Mouse (Mus musculus) hindbrain, embryonic 11.5 days (tissue): ENCODE results near the gene Rhbdl1. TPM values are rescaled to one million over a fixed set of nuclear protein-coding genes. Genes with fewer than 3 reads are reported as not detected.

Experiments
- ATAC-seq: fragments of 200-750 bp; cut with Nextera tagmentation; 2 replicates; pipeline ENCODE4 v1.8.0; 2017; ENCODE audit warnings: mild to moderate bottlenecking, moderate TSS enrichment, moderate library complexity; ENCODE audit not compliant: low FRiP score
- DNase-seq: peaks from one replicate; pipeline ENCODE4 v3.0.0-alpha.2; 2015; ENCODE audit warnings: low spot score
- H3K27ac ChIP-seq: fragments of 300-500 bp; sonication (generic); 2 replicates; pipeline ENCODE4 v1.5.1; 2014; ENCODE audit warnings: mild to moderate bottlenecking, low read depth, low read length
- H3K27me3 ChIP-seq: fragments of 300-500 bp; sonication (generic); 2 replicates; pipeline ENCODE4 v1.6.1; 2014; ENCODE audit warnings: mild to moderate bottlenecking, low read length, moderate library complexity, mixed read lengths; ENCODE audit not compliant: control insufficient read depth, insufficient read depth
- H3K36me3 ChIP-seq: fragments of 300-500 bp; sonication (generic); 2 replicates; pipeline ENCODE4 v1.6.1; 2014; ENCODE audit warnings: mild to moderate bottlenecking, low read length, moderate library complexity, mixed read lengths; ENCODE audit not compliant: control insufficient read depth, insufficient read depth
- H3K4me1 ChIP-seq: fragments of 300-500 bp; sonication (generic); replicated peaks from 2 replicates; pipeline ENCODE4 v1.6.1; 2014; ENCODE audit warnings: low read length, mixed read lengths; ENCODE audit not compliant: control insufficient read depth, insufficient read depth
- H3K4me2 ChIP-seq: fragments of 300-500 bp; sonication (generic); replicated peaks from 2 replicates; pipeline ENCODE4 v1.6.1; 2014; ENCODE audit warnings: mild to moderate bottlenecking, low read depth, low read length
- H3K4me3 ChIP-seq: fragments of 300-500 bp; sonication (generic); 2 replicates; pipeline ENCODE4 v1.5.1; 2014; ENCODE audit warnings: low read depth, low read length
- H3K9ac ChIP-seq: fragments of 300-500 bp; sonication (generic); 2 replicates; pipeline ENCODE4 v1.6.1; 2014; ENCODE audit warnings: low read depth, low read length
- H3K9me3 ChIP-seq: fragments of 300-500 bp; sonication (generic); 2 replicates; pipeline ENCODE4 v1.6.1; 2016; ENCODE audit warnings: low read length; ENCODE audit not compliant: control insufficient read depth
- WGBS: fragments of 180-500 bp; shearing (Covaris S2); extraction: QIAGEN DNeasy Blood & Tissue Kit; methylation state at CpG from one replicate; pipeline ENCODE4 v1.1.7; 2014; 5-methylcytosine and 5-hydroxymethylcytosine counted together
- polyA plus RNA-seq: library from polyadenylated mRNA; unstranded; fragments of >200 nt; fragmentation: Nextera tagmentation; extraction: Ambion mirVana; gene quantifications from 2 replicates; pipeline ENCODE4 v1.2.1, GENCODE M21; 2014

Rhbdl1 gene
- polyA plus RNA-seq, 1 experiment from 2014 or later = 3.1 TPM

DNA sequence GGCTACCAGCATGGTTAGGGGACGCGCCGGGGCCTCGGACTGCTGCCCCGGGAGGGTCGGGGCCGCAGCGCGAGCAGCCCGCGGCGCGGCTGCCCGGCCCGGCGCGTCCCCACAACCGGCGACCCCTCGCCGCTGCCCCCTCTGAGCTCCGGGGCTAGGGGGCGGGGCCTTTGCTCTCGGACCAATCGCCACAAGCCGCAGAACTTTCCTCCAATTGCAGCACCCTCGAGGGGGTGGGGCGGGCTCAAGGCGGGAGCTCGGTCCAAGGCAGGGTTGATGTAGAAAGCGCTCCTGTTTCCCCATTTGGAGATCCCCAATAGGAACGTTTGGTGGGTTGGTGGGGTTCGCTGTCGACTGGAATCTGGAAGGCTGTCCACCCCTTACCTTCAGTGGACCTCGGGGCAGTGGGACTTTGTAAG, 40.1 kb downstream of the Rhbdl1 start, which contains the start of gene Metrn:
Gene Metrn (minus strand): TSS at position 186 of the 419 bp plus-strand sequence.
- Histone ChIP-seq H3K27me3 (no peaks in the 10 kb centered on the region), H3K9ac (peak within 1 kb of the TSS; percentile 82), H3K4me2 (peak within 1 kb of the TSS; percentile 95), H3K9me3 (no peaks in the 10 kb centered on the region), H3K4me1 (peaks cover 18% of the 10 kb centered on the region), H3K36me3 (no peaks in the 10 kb centered on the region), H3K4me3 (peak within 1 kb of the TSS; percentile 80), H3K27ac (peak within 1 kb of the TSS; percentile 94)
- WGBS = under 1% methylated on average over 23 of the region's 35 CpGs
- peak; percentile 93 for DNase-seq
- ATAC-seq = peak; percentile 67

DNA sequence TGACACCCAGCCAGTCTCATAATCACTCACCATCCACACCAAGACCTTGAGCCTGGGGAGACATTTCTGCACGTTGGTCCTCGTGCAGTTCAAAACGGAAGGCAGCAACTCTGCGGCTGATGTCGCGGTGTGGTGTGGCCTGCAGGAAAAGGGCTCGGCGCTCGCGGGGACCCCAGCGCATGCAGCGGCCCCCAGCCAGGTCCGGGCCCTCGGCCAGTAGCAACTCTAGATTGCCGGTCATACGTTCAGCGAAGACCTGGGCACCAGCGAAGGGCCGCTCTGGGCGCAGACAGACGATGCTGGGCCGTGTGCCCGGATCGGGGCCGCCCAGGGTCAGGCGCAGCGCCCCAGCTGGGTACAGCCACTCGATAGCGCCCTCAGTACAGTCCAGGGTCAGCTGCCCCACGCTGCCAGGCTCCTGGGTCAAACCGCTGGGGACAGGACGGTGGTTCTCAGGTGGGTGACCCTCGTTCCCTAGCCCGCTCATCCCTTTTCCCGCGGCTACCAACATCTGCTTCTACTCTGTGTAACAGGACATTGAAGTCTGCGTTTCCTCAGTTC, 40.8 kb downstream of the Rhbdl1 start:
- no peaks in the 10 kb centered on the region for H3K9me3 ChIP-seq
- peak overlapping the region; percentile 82 for H3K9ac ChIP-seq
- peaks cover 21% of the 10 kb centered on the region for H3K4me1 ChIP-seq
- H3K4me2 ChIP-seq = peak overlapping the region; percentile 95
- ATAC-seq (no peak), DNase-seq (peak; percentile 56)
- no peaks in the 10 kb centered on the region for H3K36me3 ChIP-seq
- WGBS = 0% methylated on average over 37 of the region's 37 CpGs
- H3K27ac ChIP-seq = peak overlapping the region; percentile 94
- H3K27me3 ChIP-seq = no peaks in the 10 kb centered on the region
- peak overlapping the region; percentile 80 for H3K4me3 ChIP-seq

DNA sequence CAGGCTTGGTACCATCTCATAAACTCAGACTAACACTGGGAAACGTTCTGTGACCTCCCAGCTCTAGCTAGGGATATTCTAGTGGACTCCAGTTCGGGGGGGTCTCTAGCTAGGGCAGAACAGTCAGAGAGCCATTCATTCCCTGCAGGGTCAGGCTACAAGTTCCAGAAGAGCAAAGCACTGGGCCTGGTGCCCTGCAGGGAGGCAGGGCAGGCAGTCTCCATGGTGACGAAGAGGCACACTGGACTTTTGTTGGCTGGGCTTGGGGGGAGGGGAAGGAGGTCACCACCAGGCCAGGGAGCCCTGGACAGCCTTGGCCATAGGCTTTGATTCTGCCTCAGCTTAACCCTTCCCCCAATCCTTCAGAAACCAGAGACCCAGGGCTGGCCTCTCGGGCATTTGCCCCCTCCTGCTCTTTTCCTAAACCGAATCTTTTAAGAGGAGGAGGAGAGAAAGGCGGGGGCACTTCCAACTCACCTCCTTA, 41.4 kb downstream of the Rhbdl1 start, which contains the start of gene AC134908.4:
Gene AC134908.4 (minus strand): TSS at position 51 of the 484 bp plus-strand sequence.
- peak within 1 kb of the TSS; percentile 82 for H3K9ac ChIP-seq
- H3K27me3 ChIP-seq = no peaks in the 10 kb centered on the region
- H3K36me3 ChIP-seq = no peaks in the 10 kb centered on the region
- WGBS = 2% methylated on average over 6 of the region's 6 CpGs
- ATAC-seq (peak; percentile 48; the same call in 1 of the 2 replicates), DNase-seq (peak; percentile 78)
- H3K4me1 ChIP-seq = peaks cover 23% of the 10 kb centered on the region
- H3K9me3 ChIP-seq = no peaks in the 10 kb centered on the region
- H3K27ac ChIP-seq = peak within 1 kb of the TSS; percentile 94
- peak within 1 kb of the TSS; percentile 95 for H3K4me2 ChIP-seq
- H3K4me3 ChIP-seq = peak within 1 kb of the TSS; percentile 80

DNA sequence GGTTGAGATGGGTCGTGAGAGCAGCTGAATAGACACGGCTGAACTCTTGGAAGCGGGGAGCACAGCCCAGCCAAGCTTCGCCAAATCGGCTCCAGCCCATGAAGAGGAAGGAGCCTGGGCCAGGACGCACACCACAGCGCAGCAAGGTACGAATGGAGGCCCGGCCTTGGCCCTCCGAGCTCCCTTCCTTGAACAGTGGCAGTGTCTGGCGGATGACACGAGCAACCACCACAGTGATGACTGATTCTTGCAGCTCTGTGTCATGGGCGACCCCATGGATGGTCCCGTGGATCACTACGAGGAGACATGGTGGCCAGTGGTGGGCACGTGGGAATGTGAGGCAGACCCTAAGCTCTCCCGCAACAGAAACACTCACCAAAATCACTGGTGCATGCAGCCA, 42.1 kb downstream of the Rhbdl1 start:
- H3K4me3 ChIP-seq = peak overlapping the region; percentile 80
- H3K27ac ChIP-seq = peak overlapping the region; percentile 94
- H3K27me3 ChIP-seq = no peaks in the 10 kb centered on the region
- 48% methylated on average over 17 of the region's 17 CpGs for whole genome bisulfite sequencing
- H3K4me1 ChIP-seq = peaks cover 23% of the 10 kb centered on the region
- no peaks in the 10 kb centered on the region for H3K9me3 ChIP-seq
- H3K36me3 ChIP-seq = no peaks in the 10 kb centered on the region
- ATAC-seq (no peak), DNase-seq (no peak)
- peak overlapping the region; percentile 82 for H3K9ac ChIP-seq
- H3K4me2 ChIP-seq = peak overlapping the region; percentile 95

DNA sequence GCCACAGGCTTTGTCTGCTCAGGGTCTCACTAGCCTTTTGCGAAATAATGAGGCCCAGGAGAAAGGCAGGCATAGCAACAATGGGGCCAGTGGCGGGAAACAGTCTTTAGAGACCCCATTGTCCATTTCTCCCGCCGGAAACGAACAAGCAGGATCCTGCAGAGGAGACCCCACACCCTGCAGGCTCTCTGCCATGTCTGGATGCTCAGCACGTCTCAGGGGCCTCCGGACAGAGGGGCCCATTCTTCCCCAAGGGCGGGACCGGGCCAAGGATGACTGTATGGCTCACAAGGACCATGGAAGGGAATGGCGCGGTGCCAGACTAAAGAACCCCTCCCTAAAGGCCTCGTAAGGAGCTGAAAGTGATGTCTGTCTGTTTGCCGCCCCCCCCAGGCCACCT, 42.9 kb downstream of the Rhbdl1 start:
- Histone ChIP-seq H3K27me3 (no peaks in the 10 kb centered on the region), H3K4me1 (peaks cover 23% of the 10 kb centered on the region), H3K9ac (peak overlapping the region; percentile 29), H3K27ac (peak overlapping the region; percentile 94), H3K36me3 (no peaks in the 10 kb centered on the region), H3K4me2 (peak overlapping the region; percentile 95), H3K9me3 (no peaks in the 10 kb centered on the region), H3K4me3 (peak overlapping the region; percentile 80; the same call in 1 of the 2 replicates)
- 29% methylated on average over 13 of the region's 13 CpGs for WGBS
- DNase-seq (peak; percentile 64), ATAC-seq (peak; percentile 30; the same call in 1 of the 2 replicates)

DNA sequence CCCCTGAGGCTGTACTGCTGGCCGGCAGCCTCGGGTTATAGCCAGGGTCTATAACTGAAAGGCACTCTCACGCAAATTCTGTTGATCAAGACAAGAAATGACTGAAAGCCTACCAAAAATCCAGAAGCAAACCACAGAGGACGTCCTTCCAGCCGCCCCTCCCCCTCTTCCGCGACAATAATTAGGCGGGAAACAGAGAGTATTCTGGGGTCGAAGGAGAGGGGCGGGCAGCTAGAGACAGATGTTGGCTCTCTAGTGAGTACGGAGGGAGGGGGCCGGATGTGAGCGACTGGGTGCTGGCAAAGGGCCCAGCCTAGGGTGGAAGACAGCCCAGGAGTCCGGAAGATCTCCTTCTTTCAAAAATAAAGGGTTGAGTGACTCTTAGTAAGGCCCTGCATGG, 44.5 kb downstream of the Rhbdl1 start, which contains the start of gene Fam173a:
Gene Fam173a (minus strand): TSS at position 287 of the 400 bp plus-strand sequence.
- Histone ChIP-seq H3K4me2 (peak within 1 kb of the TSS; percentile 95), H3K9me3 (no peaks in the 10 kb centered on the region), H3K27me3 (no peaks in the 10 kb centered on the region), H3K4me1 (peaks cover 23% of the 10 kb centered on the region), H3K9ac (peak within 1 kb of the TSS; percentile 88), H3K4me3 (peak within 1 kb of the TSS; percentile 78), H3K36me3 (no peaks in the 10 kb centered on the region), H3K27ac (peak within 1 kb of the TSS; percentile 94)
- WGBS = under 1% methylated on average over 14 of the region's 14 CpGs
- ATAC-seq (0 out of 2 replicates have a peak, but pooled peaks have one; percentile 46), DNase-seq (no peak)

DNA sequence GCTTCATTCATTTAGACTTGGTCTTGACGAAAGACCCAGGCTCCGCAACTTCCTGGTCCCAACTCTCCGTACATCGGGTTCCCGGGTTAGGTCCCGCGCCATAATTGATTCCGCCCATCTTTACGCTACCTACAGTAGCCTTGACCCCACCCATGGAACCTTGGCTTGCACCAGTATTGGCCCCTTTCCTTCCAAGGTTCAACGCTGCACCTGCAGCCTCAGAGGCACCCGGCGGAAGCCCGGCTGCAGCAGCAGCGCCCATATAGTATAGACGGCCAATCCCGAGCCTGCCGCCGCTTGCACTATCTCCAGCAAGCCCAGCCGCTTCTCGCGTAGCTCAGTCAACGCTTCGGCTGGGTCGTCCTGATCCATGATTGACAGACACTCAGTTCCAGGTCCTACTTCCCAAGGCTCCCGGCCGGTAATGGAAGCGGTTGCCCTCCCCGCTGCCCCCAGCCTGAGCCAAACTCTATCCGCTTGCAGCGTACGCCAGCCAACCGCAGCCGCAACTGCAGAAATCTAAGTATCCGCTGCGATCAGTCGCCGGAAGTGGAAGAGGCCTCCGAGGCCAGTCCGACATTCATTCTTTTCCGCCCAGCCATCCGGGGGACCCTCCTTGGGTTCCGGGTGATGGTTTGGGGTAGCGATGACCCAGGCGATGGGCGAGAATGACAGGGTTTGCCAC, 45.1 kb downstream of the Rhbdl1 start:
- Histone ChIP-seq H3K27me3 (no peaks in the 10 kb centered on the region), H3K9me3 (no peaks in the 10 kb centered on the region), H3K4me3 (peak overlapping the region; percentile 78), H3K4me1 (peaks cover 23% of the 10 kb centered on the region), H3K9ac (peak overlapping the region; percentile 88), H3K27ac (peak overlapping the region; percentile 94), H3K4me2 (peak overlapping the region; percentile 88), H3K36me3 (no peaks in the 10 kb centered on the region; the same call in 1 of the 2 replicates)
- ATAC-seq (peak; percentile 41), DNase-seq (peak; percentile 90)
- under 1% methylated on average over 45 of the region's 45 CpGs for WGBS

DNA sequence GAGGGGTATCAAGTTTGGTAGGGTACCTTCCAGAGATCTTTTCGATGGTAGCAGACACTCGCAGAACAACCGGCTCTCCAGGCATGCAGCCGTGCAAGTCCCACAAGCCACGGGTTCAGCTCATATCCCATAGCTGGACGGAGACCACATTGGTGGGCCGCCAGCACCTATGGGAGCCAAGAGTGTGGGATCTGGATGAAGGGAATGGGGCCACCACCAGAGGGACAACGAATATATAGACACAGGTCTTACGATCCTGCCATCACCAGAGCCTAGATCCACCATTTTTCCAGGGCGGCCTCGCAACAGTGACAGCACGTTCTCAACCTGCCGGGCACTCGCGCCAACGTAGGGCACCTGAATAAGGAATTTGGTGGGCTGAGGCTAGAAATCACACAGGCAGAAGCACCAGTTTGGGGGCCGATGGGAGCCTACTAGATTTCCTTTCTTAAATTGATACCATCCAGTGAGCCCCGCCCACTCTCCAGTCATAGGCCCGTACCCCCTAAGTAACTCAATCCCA, 45.7 kb downstream of the Rhbdl1 start:
- H3K4me2 ChIP-seq = peak overlapping the region; percentile 88
- no peaks in the 10 kb centered on the region; the same call in 1 of the 2 replicates for H3K36me3 ChIP-seq
- no peak for ATAC-seq
- no peaks in the 10 kb centered on the region for H3K9me3 ChIP-seq
- H3K27ac ChIP-seq = peak overlapping the region; percentile 94; the same call in 1 of the 2 replicates
- 28% methylated on average over 19 of the region's 19 CpGs for WGBS
- no peaks in the 10 kb centered on the region for H3K27me3 ChIP-seq
- H3K9ac ChIP-seq = peak overlapping the region; percentile 88
- H3K4me3 ChIP-seq = peak overlapping the region; percentile 78
- H3K4me1 ChIP-seq = peaks cover 23% of the 10 kb centered on the region
- DNase-seq = no peak
